Mouse (Mus musculus) neural tube, embryonic 14.5 days (tissue): ENCODE results near the gene Fam149a. TPM values are rescaled to one million over a fixed set of nuclear protein-coding genes. Genes with fewer than 3 reads are reported as not detected.

Experiments used
- ATAC-seq: fragments of 200-750 bp; cut with Nextera tagmentation; 2 replicates; pipeline ENCODE4 v1.8.0; 2017; ENCODE audit warnings: low read depth, mild to moderate bottlenecking, moderate TSS enrichment, moderate library complexity
- H3K27ac ChIP-seq: fragments of 300-500 bp; sonication (generic); 2 replicates; pipeline ENCODE4 v1.5.1; 2014; ENCODE audit warnings: low read depth, mild to moderate bottlenecking, control low read depth, low read length, moderate library complexity, mixed read lengths
- H3K27me3 ChIP-seq: fragments of 300-500 bp; sonication (generic); 2 replicates; pipeline ENCODE4 v1.6.1; 2014; ENCODE audit warnings: low read length; ENCODE audit not compliant: control insufficient read depth, insufficient read depth
- H3K36me3 ChIP-seq: fragments of 300-500 bp; sonication (generic); 2 replicates; pipeline ENCODE4 v1.6.1; 2014; ENCODE audit warnings: low read length, mixed read lengths; ENCODE audit not compliant: control insufficient read depth, insufficient read depth
- H3K4me1 ChIP-seq: fragments of 300-500 bp; sonication (generic); 2 replicates; pipeline ENCODE4 v1.6.1; 2014; ENCODE audit warnings: low read length; ENCODE audit not compliant: control insufficient read depth, insufficient read depth
- H3K4me2 ChIP-seq: fragments of 300-500 bp; sonication (generic); 2 replicates; pipeline ENCODE4 v1.6.1; 2014; ENCODE audit warnings: mild to moderate bottlenecking, low read depth, low read length, control low read depth
- H3K4me3 ChIP-seq: fragments of 300-500 bp; sonication (generic); 2 replicates; pipeline ENCODE4 v1.5.1; 2014; ENCODE audit warnings: low read depth, low read length, control low read depth, mixed read lengths
- H3K9ac ChIP-seq: fragments of 300-500 bp; sonication (generic); replicated peaks from 2 replicates; pipeline ENCODE4 v1.6.1; 2014; ENCODE audit warnings: low read depth, mild to moderate bottlenecking, control low read depth, low read length, mixed read lengths
- H3K9me3 ChIP-seq: fragments of 300-500 bp; sonication (generic); 2 replicates; pipeline ENCODE4 v1.6.1; 2016; ENCODE audit warnings: low read length; ENCODE audit not compliant: control insufficient read depth
- WGBS: fragments of 180-500 bp; shearing (Covaris S2); extraction: QIAGEN DNeasy Blood & Tissue Kit; methylation state at CpG from one replicate; pipeline ENCODE4 v1.1.7; 2014; 5-methylcytosine and 5-hydroxymethylcytosine counted together
- polyA plus RNA-seq: library from polyadenylated mRNA; unstranded; fragments of >200 nt; fragmentation: Nextera tagmentation; extraction: Ambion mirVana; gene quantifications from 2 replicates; pipeline ENCODE4 v1.2.1, GENCODE M21; 2014

Fam149a gene
- polyA plus RNA-seq, 1 experiment from 2014 or later: 11.1 TPM

DNA sequence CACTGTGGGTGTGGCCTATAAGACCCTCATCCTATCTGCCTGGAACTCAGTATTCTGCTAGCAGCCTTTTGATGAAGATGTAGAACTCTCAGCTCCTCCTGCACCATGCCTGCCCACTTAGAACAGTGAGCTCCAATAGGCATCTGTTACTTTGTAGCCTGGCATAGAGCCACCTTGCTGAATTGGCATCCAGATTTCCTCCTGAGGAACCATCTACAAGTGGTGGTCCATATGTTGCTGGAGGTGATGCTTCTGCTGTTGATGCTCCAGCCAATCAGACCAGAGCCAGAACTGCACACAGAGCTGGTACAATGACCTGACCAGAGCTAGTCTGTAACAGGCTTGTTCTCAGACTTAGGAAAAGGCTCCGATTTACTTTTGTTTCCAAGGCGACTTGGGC, 90.3 kb downstream of the Fam149a start:
- Histone ChIP-seq H3K27ac (no peak overlapping the region), H3K4me2 (no peak overlapping the region), H3K9ac (no peak overlapping the region), H3K27me3 (no peaks in the 10 kb centered on the region), H3K36me3 (no peaks in the 10 kb centered on the region), H3K4me1 (no peaks in the 10 kb centered on the region), H3K4me3 (no peak overlapping the region), H3K9me3 (no peaks in the 10 kb centered on the region)
- 79% methylated on average over 2 of the region's 2 CpGs for WGBS
- ATAC-seq: no peak

Other genes starting within 250 kb of the Fam149a start
- gene F11, start 120.3 kb downstream of the Fam149a start, polyA plus RNA-seq: not detected in 2 replicates
- 0.09 and 0.13 TPM in 2 replicates for gene Klkb1, start 87.4 kb downstream of the Fam149a start, polyA plus RNA-seq
- gene Gm45753, start 73.8 kb downstream of the Fam149a start, polyA plus RNA-seq: not detected in 2 replicates
- gene Cyp4v3, start 49.1 kb downstream of the Fam149a start, polyA plus RNA-seq: 2.4 and 2.6 TPM in 2 replicates
- gene Tlr3, start 28.8 kb upstream of the Fam149a start, polyA plus RNA-seq: 0.75 and 0.89 TPM in 2 replicates
- gene Sorbs2, start 125.5 kb upstream of the Fam149a start, polyA plus RNA-seq: 76.2 and 83.2 TPM in 2 replicates